Mouse (Mus musculus): ENCODE measurements around the gene Prrx1.
A peak's percentile ranks its signal among the peaks of the same experiment; 100 is the strongest.

The Prrx1 gene

DNA sequence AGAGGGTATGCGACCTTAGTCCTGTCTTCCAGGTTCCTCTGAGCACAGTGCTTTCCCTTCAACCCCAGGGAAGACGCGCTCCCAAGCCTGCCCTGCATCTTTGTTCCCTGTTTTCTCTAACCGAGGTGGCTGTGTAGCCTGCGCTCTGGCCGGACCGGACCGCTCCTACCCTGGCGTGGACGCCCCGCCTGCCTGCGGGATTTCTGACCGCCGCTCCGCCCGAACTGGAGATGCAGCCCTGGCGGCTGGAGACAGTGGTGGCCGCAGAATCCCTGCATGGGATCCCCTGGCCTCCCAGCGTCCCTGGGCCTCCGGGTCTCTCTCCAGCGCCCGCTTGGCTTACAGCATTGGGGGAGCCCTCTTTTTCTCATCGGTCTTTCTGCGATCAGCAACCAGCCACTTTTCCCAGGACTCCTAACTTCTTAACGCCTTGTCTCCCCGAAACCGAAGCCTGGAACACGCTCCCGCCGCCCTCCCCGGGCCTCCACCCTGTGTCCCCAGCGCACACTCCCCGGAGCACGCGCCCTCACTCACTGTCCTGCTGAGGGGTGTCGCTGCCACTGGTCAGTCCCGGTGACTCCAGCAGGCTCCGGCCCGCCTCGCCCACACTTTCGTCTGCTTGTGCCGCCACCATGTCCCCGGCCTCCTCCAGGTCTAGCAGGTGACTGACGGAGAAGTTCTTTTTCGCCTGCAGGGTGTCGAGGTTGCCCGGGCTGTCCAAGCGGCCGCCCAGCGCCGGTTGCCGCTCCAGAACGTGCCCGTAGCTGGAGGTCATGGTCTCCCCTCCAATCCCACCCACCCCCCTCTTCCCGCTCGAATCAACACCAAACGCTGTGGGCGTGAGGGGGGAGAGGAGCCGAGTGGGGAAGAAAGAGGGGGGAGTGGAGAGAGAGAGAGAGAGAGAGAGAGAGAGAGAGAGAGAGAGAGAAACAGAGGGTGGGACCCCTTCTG lies 1.4 kb downstream of the Prrx1 start:
- peak; percentile 83 for DNase-seq (ENCODE audit: extremely low read depth, insufficient read length, low spot score)

GRCm38 (mm10) chr1:163311006-163311836 lies 2.3 kb downstream of the Prrx1 start:
- DNase-seq (ENCODE audit: extremely low read depth, insufficient read length, low spot score), result no peak

GRCm38 (mm10) chr1:163310023-163310754 lies 3.3 kb downstream of the Prrx1 start:
- DNase-seq (ENCODE audit: extremely low read depth, insufficient read length, low spot score), result no peak

DNA sequence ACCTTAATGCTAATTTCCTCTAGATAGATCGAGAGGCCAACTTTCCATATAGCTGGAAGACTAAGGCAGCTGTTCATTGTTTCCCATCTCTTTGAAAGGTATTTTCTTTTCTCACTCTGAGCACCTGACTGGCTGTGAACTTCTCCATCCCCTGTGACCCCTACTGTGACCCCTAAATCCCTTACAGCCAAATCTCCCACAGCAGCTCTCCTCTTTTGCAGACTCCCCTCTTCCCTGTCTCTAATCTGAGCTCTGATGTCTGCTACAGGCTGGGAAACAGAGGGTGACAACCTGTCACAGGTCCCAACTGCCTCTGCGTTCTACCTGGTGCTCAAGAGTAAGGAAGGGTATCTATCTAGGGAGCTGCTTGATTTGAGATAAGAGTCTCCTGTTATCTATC lies 4.0 kb downstream of the Prrx1 start:
- no peak for DNase-seq (ENCODE audit: extremely low read depth, insufficient read length, low spot score)

GRCm38 (mm10) chr1:163308631-163309030 lies 4.9 kb downstream of the Prrx1 start:
- no peak for DNase-seq (ENCODE audit: extremely low read depth, insufficient read length, low spot score)

DNA sequence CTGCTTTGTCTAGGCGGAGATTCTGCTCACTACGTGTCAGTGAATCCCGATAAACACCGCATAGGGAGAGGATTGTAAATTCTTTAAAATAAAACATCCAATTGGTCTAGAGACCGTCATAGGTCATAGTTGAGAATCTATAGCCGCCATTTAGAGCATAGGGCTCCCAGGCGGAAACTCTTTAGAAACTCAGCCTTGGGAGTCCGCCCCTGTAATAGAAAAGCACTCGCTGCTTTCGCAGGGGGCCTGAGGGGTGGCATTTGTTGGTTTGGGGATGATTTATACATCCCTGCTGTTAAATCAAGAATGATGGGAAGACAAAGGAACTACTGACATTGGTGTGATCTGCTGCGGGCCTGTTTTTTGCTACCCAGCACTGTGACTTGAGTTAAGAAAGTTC lies 5.8 kb downstream of the Prrx1 start:
- DNase-seq (ENCODE audit: extremely low read depth, insufficient read length, low spot score), result no peak

DNA sequence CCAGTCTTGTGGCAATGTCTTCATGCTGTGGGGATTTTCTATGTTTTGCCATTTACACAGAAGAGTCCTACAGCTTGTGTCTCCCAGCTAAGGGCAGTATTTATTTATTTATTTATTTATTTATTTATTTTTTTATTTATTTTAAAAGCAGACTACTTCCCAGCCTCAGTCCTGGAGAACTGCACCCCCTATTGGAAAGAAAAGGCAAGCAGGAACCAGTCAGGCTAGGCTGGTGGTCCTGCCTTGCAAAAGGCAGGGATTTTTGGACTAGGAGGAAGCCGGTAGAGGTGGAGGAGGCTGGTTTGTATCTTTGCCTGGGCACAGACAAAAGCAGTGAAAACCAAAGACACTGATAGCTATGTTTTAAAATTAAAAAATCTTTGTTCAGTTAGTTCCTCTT lies 7.6 kb downstream of the Prrx1 start:
- no peak for DNase-seq (ENCODE audit: extremely low read depth, insufficient read length, low spot score)

DNA sequence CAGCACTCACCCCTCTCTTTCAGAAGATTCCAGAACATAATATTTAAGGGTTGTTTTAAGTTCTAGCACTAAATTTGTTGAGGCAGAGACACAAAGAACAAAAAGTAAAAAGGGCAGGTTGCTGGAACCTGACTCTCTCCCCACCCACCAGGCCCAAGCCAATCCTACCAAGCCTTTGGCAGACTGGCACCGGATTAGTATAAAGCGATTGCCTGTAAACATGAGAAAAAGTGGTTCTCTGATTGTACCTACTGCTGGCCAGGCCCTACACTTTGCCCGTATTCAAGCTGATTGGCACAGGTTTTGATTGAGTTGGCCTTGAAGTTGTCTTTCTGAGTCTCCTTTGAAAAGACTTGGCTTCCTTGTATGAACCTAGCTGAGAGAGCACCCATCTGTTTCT lies 8.7 kb downstream of the Prrx1 start:
- DNase-seq (ENCODE audit: extremely low read depth, insufficient read length, low spot score), result no peak

- no peak for DNase-seq (ENCODE audit: extremely low read depth, insufficient read length, low spot score)
Measured at GRCm38 (mm10) chr1:163302292-163302691, 11.2 kb downstream of the Prrx1 start.

DNA sequence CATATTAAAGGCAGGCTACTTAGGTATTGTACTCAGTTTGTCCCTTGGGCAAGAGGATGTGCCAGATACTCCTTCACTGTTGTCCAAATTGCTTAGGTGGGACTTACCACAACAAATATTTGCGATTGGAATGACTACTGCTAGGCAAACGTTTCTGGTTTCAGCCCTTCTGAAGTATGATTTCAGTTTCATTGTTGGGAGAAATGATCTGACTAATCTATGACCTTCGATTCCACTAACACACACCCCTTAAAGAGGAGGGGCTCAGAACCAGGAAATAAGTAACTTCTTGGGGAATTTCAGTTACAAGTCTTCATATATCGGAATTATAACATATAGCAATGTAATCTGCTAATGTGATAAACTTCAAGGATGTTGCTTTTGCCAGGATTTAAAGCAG lies 20.4 kb downstream of the Prrx1 start:
- DNase-seq (ENCODE audit: extremely low read depth, insufficient read length, low spot score), result no peak

DNA sequence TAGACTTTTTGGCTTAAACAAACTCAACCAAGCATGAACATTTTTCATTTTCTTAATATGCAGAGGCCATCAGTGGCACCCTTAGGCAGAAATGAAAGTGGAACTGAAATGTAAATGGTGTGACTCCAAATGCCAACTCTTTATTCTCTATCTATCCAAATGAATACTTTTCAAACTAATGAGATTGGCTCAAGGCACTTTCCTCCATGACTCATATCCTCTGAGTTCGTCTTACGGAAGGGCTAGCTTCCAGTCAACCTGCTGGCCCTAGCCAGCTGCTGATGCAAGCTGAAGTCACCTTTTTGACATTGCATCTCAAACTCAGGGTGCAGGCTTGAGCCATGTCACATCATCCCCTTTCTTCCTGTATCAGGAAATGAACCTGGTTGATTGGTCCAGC lies 21.6 kb downstream of the Prrx1 start:
- DNase-seq (ENCODE audit: extremely low read depth, insufficient read length, low spot score), result peak; percentile 51

GRCm38 (mm10) chr1:163289131-163289530 lies 24.4 kb downstream of the Prrx1 start:
- no peak for DNase-seq (ENCODE audit: extremely low read depth, insufficient read length, low spot score)

DNA sequence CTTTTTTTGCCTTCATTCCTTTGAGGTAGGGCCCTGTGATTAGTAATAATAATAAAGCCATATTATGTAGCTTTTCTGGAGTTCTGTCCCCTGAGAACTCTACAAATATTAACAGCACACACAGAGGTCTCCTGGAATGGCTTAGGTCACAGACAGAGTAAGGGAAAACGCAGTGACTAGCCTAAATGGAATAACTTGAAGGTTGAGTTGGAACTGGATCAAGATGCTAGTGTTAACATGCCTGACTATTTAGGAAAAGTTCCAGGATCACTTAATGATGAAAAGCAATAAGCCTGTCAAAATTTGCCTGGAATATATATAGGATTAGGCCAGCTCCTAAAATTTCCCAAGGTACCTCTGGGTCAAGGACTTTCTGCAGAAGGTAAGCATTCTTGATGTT lies 28.0 kb downstream of the Prrx1 start:
- no peak for DNase-seq (ENCODE audit: extremely low read depth, insufficient read length, low spot score)

GRCm38 (mm10) chr1:163285136-163285535 lies 28.4 kb downstream of the Prrx1 start:
- DNase-seq (ENCODE audit: extremely low read depth, insufficient read length, low spot score), result no peak

DNA sequence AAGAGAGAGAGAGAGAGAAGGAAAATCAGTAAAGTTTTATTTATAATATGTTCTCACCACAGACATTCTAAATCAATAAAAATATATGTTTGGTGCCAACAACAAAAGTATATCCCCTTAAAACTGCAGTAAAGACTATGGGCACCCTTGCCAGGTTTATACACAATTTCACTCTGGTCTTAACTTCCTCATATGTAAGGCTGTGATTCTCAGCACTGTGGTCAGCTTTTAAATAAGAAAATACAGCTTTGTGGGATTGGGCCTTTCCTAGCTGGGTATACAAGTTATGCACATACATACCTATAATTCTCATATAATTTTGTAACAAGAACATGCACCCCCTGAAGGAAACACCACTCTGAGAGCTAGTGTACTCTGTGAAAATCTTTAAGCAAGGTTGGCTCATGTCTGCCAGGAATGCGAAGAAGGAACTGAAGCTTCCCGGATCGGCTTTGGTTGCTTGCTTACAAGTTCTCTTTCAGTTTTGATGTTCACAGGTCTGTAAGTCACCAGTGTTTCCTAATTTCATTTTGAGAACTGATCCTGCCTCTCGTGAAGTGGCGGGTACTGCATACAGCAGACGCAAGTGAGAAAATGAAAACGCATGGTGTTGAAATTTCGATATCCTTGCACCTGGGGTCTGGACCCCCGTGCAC lies 29.4 kb downstream of the Prrx1 start:
- no peak for DNase-seq (ENCODE audit: extremely low read depth, insufficient read length, low spot score)

DNA sequence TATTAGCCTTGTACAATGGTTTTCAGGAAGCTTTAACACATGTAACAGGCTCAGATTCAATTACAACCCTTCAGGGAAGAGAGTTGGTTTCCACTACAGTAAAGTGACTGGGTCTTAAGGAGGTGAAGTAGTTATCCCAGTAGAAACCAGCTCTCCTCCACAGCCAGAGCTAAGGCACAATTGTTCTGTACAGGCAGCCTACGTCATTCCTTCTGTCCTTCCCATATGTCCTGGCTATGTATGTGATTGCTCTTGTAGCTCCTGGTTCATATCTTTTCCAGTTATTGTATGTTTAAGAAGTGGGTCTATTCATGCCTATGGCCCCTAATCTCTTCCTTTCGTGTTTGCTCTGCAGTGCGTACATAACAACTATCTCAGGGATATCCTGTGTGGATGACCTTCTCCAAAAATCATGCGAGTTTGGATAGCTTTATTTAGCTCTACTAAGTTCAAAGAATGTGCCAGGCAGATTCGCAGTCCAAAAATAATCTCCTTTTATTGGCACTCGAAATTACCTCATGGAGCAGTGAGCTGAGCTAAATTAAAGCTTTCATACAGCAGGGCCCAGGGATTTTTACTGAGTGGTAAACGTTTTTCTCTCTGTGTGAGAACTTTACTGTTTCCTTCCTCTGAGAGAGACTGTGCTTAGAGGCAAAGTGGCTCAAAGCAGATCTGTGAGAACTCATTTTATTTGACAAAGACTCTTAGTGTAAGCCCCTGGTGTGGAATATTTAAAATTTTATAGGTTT lies 31.9 kb downstream of the Prrx1 start:
- DNase-seq (ENCODE audit: extremely low read depth, insufficient read length, low spot score), result no peak

DNA sequence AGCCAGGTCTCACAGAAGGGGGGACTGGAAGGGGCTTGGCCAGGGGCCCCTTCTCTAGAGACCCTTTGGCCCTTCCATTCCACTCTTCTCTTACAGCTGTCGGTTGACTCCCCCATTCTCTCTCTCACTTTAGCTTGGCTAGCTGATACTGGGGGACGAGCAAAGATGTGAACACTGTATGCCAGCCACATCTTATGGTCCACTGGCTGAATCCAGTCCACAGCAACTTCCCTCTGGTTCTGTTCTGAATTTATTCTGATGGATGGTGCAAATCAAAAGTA lies 32.7 kb downstream of the Prrx1 start:
- DNase-seq (ENCODE audit: extremely low read depth, insufficient read length, low spot score), result no peak

GRCm38 (mm10) chr1:163280097-163280841 lies 33.2 kb downstream of the Prrx1 start:
- peak; percentile 43 for DNase-seq (ENCODE audit: extremely low read depth, insufficient read length, low spot score)

DNA sequence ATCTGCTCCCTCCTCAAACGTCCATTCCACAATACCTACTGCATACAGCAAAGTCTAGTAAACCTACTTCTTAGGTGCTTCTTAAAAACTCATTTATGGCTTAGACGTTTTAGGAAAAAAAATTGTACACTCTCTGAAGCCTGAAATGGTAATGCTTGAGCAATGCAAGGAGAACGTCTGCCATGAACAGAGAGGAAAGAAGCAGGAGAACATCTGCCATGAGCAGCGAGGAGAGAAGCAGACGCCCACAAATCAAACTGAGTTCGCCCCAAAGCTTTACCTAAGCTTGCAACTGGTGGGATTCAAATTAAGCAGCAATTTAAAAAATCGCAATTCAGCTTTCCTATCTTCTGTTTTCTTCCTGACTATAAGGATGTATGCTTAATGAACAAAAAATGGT lies 36.4 kb downstream of the Prrx1 start:
- no peak for DNase-seq (ENCODE audit: extremely low read depth, insufficient read length, low spot score)
